Mouse (Mus musculus): ENCODE results near the gene Exoc6.

DNA sequence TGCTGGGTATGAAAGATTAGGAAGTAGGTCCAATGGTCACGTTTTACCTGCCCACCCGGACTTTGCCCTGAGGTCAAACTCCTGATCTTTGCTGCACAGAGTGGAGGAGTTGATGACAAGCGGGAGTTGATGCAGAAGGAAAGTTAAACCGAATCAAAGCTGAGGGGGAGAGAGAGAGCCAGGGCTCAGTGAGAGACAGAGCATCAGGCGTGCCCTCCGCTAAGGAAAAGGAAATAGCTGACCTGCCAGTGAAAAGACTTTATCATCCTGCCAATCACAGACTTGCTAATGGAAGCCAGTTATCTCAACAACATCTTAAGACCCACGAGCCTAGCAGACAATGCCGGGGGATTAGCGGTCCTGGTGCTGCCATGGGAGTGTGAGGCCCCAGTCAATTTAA, 106.2 kb downstream of the Exoc6 start:
- no peak for TF ChIP-seq CTCF (IDR thresholded peaks at IDR 0.05; ENCODE audit: borderline replicate concordance, control insufficient read depth, extremely low read depth, insufficient read depth, low read length, poor library complexity)
- no peak for TF ChIP-seq POLR2A (IDR thresholded peaks at IDR 0.05; ENCODE audit: control insufficient read depth, extremely low read depth, insufficient read depth, low read length, poor library complexity)
